Mouse (Mus musculus): ENCODE data around the gene Agtpbp1.

DNA sequence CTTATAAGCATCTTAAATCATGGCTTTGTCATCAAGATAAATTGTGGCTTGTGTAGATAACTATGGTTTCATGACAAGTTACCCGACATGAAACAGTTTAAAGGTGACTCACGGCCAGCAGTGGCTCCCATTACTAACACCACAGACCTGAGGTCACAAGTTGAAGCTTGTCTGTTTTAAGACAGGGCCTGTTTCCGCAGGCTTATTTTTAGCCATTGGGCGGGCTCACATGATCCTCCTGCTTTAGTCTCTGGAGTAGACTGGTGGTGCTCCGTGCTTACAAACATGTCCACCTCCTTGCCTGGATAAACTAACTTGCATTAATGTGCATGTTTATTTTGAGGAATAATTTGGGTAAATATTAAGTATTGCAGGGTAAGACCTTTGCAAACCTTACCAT, 39.9 kb upstream of the Agtpbp1 start:
- TF ChIP-seq GATA2 (IDR thresholded peaks at IDR 0.05; ENCODE audit: borderline replicate concordance, low read depth, low read length) (no peak), CTCF (IDR thresholded peaks at IDR 0.05; ENCODE audit: low read depth, low read length) (no peak), TAL1 (conservative IDR thresholded peaks at IDR 0.05; ENCODE audit: low read depth, low read length) (no peak), GATA1 (IDR thresholded peaks at IDR 0.05; ENCODE audit: borderline replicate concordance, low read length) (no peak), POLR2AphosphoS5 (IDR thresholded peaks at IDR 0.05; ENCODE audit: insufficient replicate concordance, low read depth, low read length) (no peak)

All from G1E (cell line).